Mouse (Mus musculus): ENCODE measurements around the gene Cnn3. TPM values are rescaled to one million over a fixed set of nuclear protein-coding genes. Genes with fewer than 3 reads are reported as not detected.

Gene Cnn3
- polyA plus RNA-seq, 1 experiment from 2014 or later: 695 TPM

- 77% methylated on average over 7 of the region's 7 CpGs for WGBS
- peaks cover 7% of the 10 kb centered on the region; the same call in 1 of the 2 replicates for H3K36me3 ChIP-seq (ENCODE audit: control insufficient read depth, insufficient read depth, low read length)
- peaks cover 48% of the 10 kb centered on the region for H3K4me1 ChIP-seq (ENCODE audit: control insufficient read depth, insufficient read depth, low read length)
- H3K4me2 ChIP-seq (replicated peaks; ENCODE audit: low read depth, low read length): no peak overlapping the region
- H3K9ac ChIP-seq (replicated peaks; ENCODE audit: low read depth, low read length): no peak overlapping the region
- H3K4me3 ChIP-seq (ENCODE audit: low read depth, low read length): no peak overlapping the region
- ATAC-seq (ENCODE audit: insufficient number of reproducible peaks, insufficient read depth, low FRiP score, low read depth): no peak
- H3K27me3 ChIP-seq (ENCODE audit: control insufficient read depth, insufficient read depth, low read length): no peaks in the 10 kb centered on the region
- no peak overlapping the region for H3K27ac ChIP-seq (ENCODE audit: low read length)
- H3K9me3 ChIP-seq (ENCODE audit: control insufficient read depth, low read depth, low read length): no peaks in the 10 kb centered on the region
These were observed 10.8 kb downstream of the Cnn3 start for GRCm38 (mm10) chr3:121437070-121437469.

GRCm38 (mm10) chr3:121437996-121438395, 11.7 kb downstream of the Cnn3 start:
- Histone ChIP-seq H3K36me3 (ENCODE audit: control insufficient read depth, insufficient read depth, low read length) (peaks cover 7% of the 10 kb centered on the region; the same call in 1 of the 2 replicates), H3K4me3 (ENCODE audit: low read depth, low read length) (no peak overlapping the region), H3K9me3 (ENCODE audit: control insufficient read depth, low read depth, low read length) (no peaks in the 10 kb centered on the region), H3K27ac (ENCODE audit: low read length) (no peak overlapping the region; the same call in 1 of the 2 replicates), H3K9ac (replicated peaks; ENCODE audit: low read depth, low read length) (no peak overlapping the region), H3K4me1 (ENCODE audit: control insufficient read depth, insufficient read depth, low read length) (peaks cover 39% of the 10 kb centered on the region), H3K27me3 (ENCODE audit: control insufficient read depth, insufficient read depth, low read length) (no peaks in the 10 kb centered on the region), H3K4me2 (replicated peaks; ENCODE audit: low read depth, low read length) (no peak overlapping the region)
- WGBS: 70% methylated on average over 7 of the region's 7 CpGs
- ATAC-seq (ENCODE audit: insufficient number of reproducible peaks, insufficient read depth, low FRiP score, low read depth): no peak

GRCm38 (mm10) chr3:121439623-121440161, 13.4 kb downstream of the Cnn3 start:
- ATAC-seq (ENCODE audit: insufficient number of reproducible peaks, insufficient read depth, low FRiP score, low read depth): no peak
- H3K27ac ChIP-seq (ENCODE audit: low read length): no peak overlapping the region
- no peak overlapping the region for H3K9ac ChIP-seq (replicated peaks; ENCODE audit: low read depth, low read length)
- peaks cover 32% of the 10 kb centered on the region for H3K4me1 ChIP-seq (ENCODE audit: control insufficient read depth, insufficient read depth, low read length)
- no peaks in the 10 kb centered on the region for H3K9me3 ChIP-seq (ENCODE audit: control insufficient read depth, low read depth, low read length)
- H3K4me3 ChIP-seq (ENCODE audit: low read depth, low read length): no peak overlapping the region
- H3K36me3 ChIP-seq (ENCODE audit: control insufficient read depth, insufficient read depth, low read length): peaks cover 7% of the 10 kb centered on the region; the same call in 1 of the 2 replicates
- WGBS: 64% methylated on average over 11 of the region's 11 CpGs
- H3K4me2 ChIP-seq (replicated peaks; ENCODE audit: low read depth, low read length): no peak overlapping the region
- H3K27me3 ChIP-seq (ENCODE audit: control insufficient read depth, insufficient read depth, low read length): no peaks in the 10 kb centered on the region

- Histone ChIP-seq H3K36me3 (ENCODE audit: control insufficient read depth, insufficient read depth, low read length) (peaks cover 7% of the 10 kb centered on the region; the same call in 1 of the 2 replicates), H3K27me3 (ENCODE audit: control insufficient read depth, insufficient read depth, low read length) (no peaks in the 10 kb centered on the region), H3K4me1 (ENCODE audit: control insufficient read depth, insufficient read depth, low read length) (peaks cover 32% of the 10 kb centered on the region), H3K4me2 (replicated peaks; ENCODE audit: low read depth, low read length) (no peak overlapping the region), H3K9me3 (ENCODE audit: control insufficient read depth, low read depth, low read length) (no peaks in the 10 kb centered on the region), H3K27ac (ENCODE audit: low read length) (no peak overlapping the region), H3K9ac (replicated peaks; ENCODE audit: low read depth, low read length) (no peak overlapping the region), H3K4me3 (ENCODE audit: low read depth, low read length) (no peak overlapping the region)
- no peak for ATAC-seq (ENCODE audit: insufficient number of reproducible peaks, insufficient read depth, low FRiP score, low read depth)
- WGBS: 91% methylated on average over 12 of the region's 12 CpGs
These were observed 15.2 kb downstream of the Cnn3 start for GRCm38 (mm10) chr3:121441504-121441903.

GRCm38 (mm10) chr3:121442288-121442687, 16.0 kb downstream of the Cnn3 start:
- peaks cover 26% of the 10 kb centered on the region for H3K4me1 ChIP-seq (ENCODE audit: control insufficient read depth, insufficient read depth, low read length)
- WGBS: 89% methylated on average over 5 of the region's 5 CpGs
- no peak for ATAC-seq (ENCODE audit: insufficient number of reproducible peaks, insufficient read depth, low FRiP score, low read depth)

DNA sequence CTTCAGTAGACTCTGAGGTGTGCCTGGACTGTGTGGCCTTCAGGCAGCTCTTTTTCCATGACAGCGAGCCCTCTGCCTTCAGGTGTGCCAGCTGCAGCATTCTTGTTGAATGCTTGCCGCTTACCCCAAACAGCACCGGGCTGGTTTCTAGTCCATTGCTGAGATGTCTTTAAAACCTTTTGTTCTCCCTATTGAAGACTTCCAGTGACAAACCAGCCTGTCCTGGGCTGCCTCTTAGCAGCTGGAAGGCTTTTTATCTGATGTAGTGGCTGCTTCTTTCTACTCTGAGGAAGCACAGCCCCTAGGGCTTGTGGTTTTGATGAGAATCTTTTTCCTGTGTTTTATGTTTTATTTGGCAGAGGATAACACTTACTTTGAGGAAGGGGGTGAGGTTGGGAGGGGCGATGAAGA, 17.6 kb downstream of the Cnn3 start:
- Histone ChIP-seq H3K27me3 (ENCODE audit: control insufficient read depth, insufficient read depth, low read length) (no peaks in the 10 kb centered on the region), H3K4me2 (replicated peaks; ENCODE audit: low read depth, low read length) (no peak overlapping the region), H3K36me3 (ENCODE audit: control insufficient read depth, insufficient read depth, low read length) (peaks cover 7% of the 10 kb centered on the region; the same call in 1 of the 2 replicates), H3K27ac (ENCODE audit: low read length) (no peak overlapping the region), H3K4me3 (ENCODE audit: low read depth, low read length) (no peak overlapping the region), H3K4me1 (ENCODE audit: control insufficient read depth, insufficient read depth, low read length) (peaks cover 32% of the 10 kb centered on the region; the same call in 1 of the 2 replicates), H3K9me3 (ENCODE audit: control insufficient read depth, low read depth, low read length) (no peaks in the 10 kb centered on the region), H3K9ac (replicated peaks; ENCODE audit: low read depth, low read length) (no peak overlapping the region)
- 81% methylated on average over 4 of the region's 4 CpGs for WGBS
- no peak for ATAC-seq (ENCODE audit: insufficient number of reproducible peaks, insufficient read depth, low FRiP score, low read depth)

More at GRCm38 (mm10) chr3:121442288-121442687, 16.0 kb downstream of the Cnn3 start:
- Histone ChIP-seq H3K4me2 (replicated peaks; ENCODE audit: low read depth, low read length) (no peak overlapping the region), H3K36me3 (ENCODE audit: control insufficient read depth, insufficient read depth, low read length) (peaks cover 7% of the 10 kb centered on the region; the same call in 1 of the 2 replicates), H3K9ac (replicated peaks; ENCODE audit: low read depth, low read length) (no peak overlapping the region), H3K9me3 (ENCODE audit: control insufficient read depth, low read depth, low read length) (no peaks in the 10 kb centered on the region), H3K27me3 (ENCODE audit: control insufficient read depth, insufficient read depth, low read length) (no peaks in the 10 kb centered on the region), H3K27ac (ENCODE audit: low read length) (no peak overlapping the region), H3K4me3 (ENCODE audit: low read depth, low read length) (no peak overlapping the region)

DNA sequence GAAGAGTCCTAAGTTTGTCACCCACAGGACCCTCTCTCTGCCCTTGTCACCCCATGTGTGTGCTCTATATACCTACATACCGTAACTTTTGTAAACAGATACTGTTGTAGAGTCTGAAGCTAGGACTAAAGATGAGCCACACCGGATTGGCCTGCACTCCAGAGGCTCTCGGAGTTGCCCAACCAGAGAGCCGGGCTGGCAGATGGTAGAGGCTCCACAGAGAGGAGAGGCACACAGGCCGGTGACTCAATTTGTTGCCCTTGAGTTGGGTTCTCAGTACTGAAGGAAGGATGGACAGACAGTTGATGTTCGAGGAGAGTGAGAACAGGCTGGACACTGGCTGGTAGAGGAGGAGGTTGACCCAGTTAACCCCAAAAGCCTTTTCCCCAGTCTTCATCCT, 18.1 kb downstream of the Cnn3 start:
- no peaks in the 10 kb centered on the region for H3K27me3 ChIP-seq (ENCODE audit: control insufficient read depth, insufficient read depth, low read length)
- H3K4me3 ChIP-seq (ENCODE audit: low read depth, low read length): no peak overlapping the region
- no peak overlapping the region for H3K9ac ChIP-seq (replicated peaks; ENCODE audit: low read depth, low read length)
- no peak overlapping the region for H3K4me2 ChIP-seq (replicated peaks; ENCODE audit: low read depth, low read length)
- 97% methylated on average over 6 of the region's 6 CpGs for WGBS
- ATAC-seq (ENCODE audit: insufficient number of reproducible peaks, insufficient read depth, low FRiP score, low read depth): no peak
- H3K27ac ChIP-seq (ENCODE audit: low read length): no peak overlapping the region
- peaks cover 7% of the 10 kb centered on the region; the same call in 1 of the 2 replicates for H3K36me3 ChIP-seq (ENCODE audit: control insufficient read depth, insufficient read depth, low read length)
- H3K4me1 ChIP-seq (ENCODE audit: control insufficient read depth, insufficient read depth, low read length): peaks cover 28% of the 10 kb centered on the region; the same call in 1 of the 2 replicates
- H3K9me3 ChIP-seq (ENCODE audit: control insufficient read depth, low read depth, low read length): no peaks in the 10 kb centered on the region

DNA sequence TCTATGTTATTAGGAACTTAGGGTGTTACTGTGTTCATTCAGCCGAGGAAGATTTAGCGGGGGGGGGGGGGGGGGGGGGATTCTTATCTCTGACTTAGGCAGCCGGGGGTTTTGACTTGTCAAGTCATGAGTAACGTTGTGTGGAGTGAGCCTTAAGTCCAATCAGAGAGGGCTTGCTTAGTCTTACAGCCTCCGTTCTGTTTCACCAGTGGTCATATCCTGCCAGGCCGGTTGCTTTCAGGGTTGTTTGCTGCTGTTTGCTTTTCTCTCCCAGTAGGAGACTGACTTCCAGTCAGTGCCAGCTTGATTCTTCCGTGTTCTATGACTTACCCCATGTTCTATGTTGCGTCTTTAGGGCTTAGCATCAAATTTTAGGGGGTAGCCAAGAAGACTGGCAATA, 20.2 kb downstream of the Cnn3 start:
- H3K9me3 ChIP-seq (ENCODE audit: control insufficient read depth, low read depth, low read length): no peaks in the 10 kb centered on the region
- WGBS: 50% methylated on average over 8 of the region's 8 CpGs
- ATAC-seq (ENCODE audit: insufficient number of reproducible peaks, insufficient read depth, low FRiP score, low read depth): no peak

More for the DNA sequence above, 20.2 kb downstream of the Cnn3 start:
- Histone ChIP-seq H3K27me3 (ENCODE audit: control insufficient read depth, insufficient read depth, low read length) (no peaks in the 10 kb centered on the region), H3K36me3 (ENCODE audit: control insufficient read depth, insufficient read depth, low read length) (peaks cover 15% of the 10 kb centered on the region; the same call in 1 of the 2 replicates), H3K4me1 (ENCODE audit: control insufficient read depth, insufficient read depth, low read length) (peaks cover 26% of the 10 kb centered on the region; the same call in 1 of the 2 replicates), H3K27ac (ENCODE audit: low read length) (no peak overlapping the region), H3K4me2 (replicated peaks; ENCODE audit: low read depth, low read length) (no peak overlapping the region), H3K9ac (replicated peaks; ENCODE audit: low read depth, low read length) (no peak overlapping the region), H3K4me3 (ENCODE audit: low read depth, low read length) (no peak overlapping the region)
